Mouse (Mus musculus) testis, adult 2 months (tissue): ENCODE measurements around the gene Isg20l2. TPM values are rescaled to one million over a fixed set of nuclear protein-coding genes. Genes with fewer than 3 reads are reported as not detected.
"Not testable (repeated sequence)": the region's sequence is repeated elsewhere in the genome, so short reads cannot be mapped to it uniquely, and the experiment has no call there.

Source experiments
- H3K27ac ChIP-seq: fragments of 200-500 bp; 2 replicates; pipeline ENCODE4 v1.5.1; 2012; ENCODE audit warnings: low read depth, low read length; ENCODE audit not compliant: control insufficient read depth, insufficient read depth
- H3K27me3 ChIP-seq: fragments of 200-500 bp; 2 replicates; pipeline ENCODE4 v1.6.1; 2012; ENCODE audit warnings: mild to moderate bottlenecking, low read length, moderate library complexity; ENCODE audit not compliant: control insufficient read depth, insufficient read depth
- H3K36me3 ChIP-seq: fragments of 200-500 bp; 2 replicates; pipeline ENCODE4 v1.6.1; 2012; ENCODE audit warnings: mild to moderate bottlenecking, low read length; ENCODE audit not compliant: control insufficient read depth, insufficient read depth
- H3K4me1 ChIP-seq: fragments of 200-500 bp; 2 replicates; pipeline ENCODE4 v1.6.1; 2012; ENCODE audit warnings: low read length; ENCODE audit not compliant: control insufficient read depth, insufficient read depth
- H3K4me3 ChIP-seq: fragments of 200-500 bp; 2 replicates; pipeline ENCODE4 v1.5.1; 2012; ENCODE audit warnings: low read depth, mild to moderate bottlenecking, low read length, moderate library complexity, mixed read lengths; ENCODE audit not compliant: control insufficient read depth
- CTCF ChIP-seq: fragments of 200-500 bp; IDR thresholded peaks from 2 replicates; pipeline ENCODE4 v1.5.1; 2012; ENCODE audit warnings: low read depth, mild to moderate bottlenecking, inconsistent platforms, low read length, moderate library complexity; ENCODE audit not compliant: control insufficient read depth, insufficient read depth, insufficient replicate concordance
- POLR2A ChIP-seq: fragments of 200-500 bp; IDR thresholded peaks from 2 replicates; pipeline ENCODE4 v1.6.1; 2012; ENCODE audit warnings: low read depth, mild to moderate bottlenecking, inconsistent platforms, low read length, moderate library complexity; ENCODE audit not compliant: control insufficient read depth
- polyA plus RNA-seq: library from polyadenylated mRNA; depleted of rRNA; stranded (reverse); fragments of >200 nt; gene quantifications from 2 replicates; pipeline ENCODE4 v1.2.3, GENCODE M21; 2012

The Isg20l2 gene
- polyA plus RNA-seq, 1 experiment, result 60.6 TPM

DNA sequence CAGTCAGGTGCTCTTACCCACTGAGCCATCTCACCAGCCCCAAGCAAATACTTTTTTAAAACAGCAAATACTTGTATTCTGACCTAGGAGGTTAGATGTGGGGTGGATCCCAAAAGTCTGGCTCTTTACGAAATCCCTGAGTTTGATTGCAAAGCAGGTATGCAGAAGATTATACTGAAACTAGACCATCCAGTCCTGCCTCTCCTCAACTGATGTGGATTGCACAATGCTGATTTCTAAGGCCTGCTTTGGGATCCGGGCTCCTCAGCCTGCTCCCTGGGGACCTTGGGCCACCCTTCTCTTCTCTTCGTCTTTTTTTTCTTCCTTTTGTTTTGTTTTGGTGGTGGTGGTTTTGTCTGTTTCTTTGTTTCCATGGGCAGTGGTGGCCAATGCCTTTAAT, 38.6 kb upstream of the Isg20l2 start:
- Histone ChIP-seq H3K4me1 (peaks cover 2% of the 10 kb centered on the region), H3K27me3 (no peaks in the 10 kb centered on the region), H3K27ac (no peak overlapping the region), H3K4me3 (no peak overlapping the region), H3K36me3 (no peaks in the 10 kb centered on the region)
- TF ChIP-seq CTCF, result no peak
- no peak for TF ChIP-seq POLR2A

DNA sequence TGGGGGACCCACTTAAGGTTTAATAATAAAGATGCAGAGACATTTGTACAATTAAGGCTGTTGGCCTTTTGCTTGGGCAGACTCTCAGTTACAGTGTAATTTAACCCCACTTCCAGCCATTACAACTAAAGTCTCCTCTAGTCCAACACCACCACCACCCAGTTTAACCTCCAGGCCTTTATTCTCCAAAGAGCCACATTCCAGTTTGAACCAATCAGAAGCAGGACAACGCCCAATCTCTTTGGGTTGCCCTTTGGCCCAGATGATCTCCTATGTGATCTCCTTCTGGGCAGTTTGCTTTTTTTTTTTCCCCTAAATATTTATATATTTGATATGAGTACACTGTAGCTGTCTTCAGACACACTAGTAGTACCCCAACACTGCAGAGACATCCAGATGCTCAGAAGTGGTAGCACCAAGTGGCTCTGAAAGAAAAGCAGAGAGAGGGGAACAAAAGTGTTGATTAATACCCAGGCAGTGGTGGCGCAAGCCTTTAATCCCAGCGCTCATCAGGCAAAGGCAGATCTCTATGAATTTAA, 36.7 kb upstream of the Isg20l2 start:
- no peak overlapping the region for H3K4me3 ChIP-seq
- H3K27me3 ChIP-seq, result no peaks in the 10 kb centered on the region
- no peak overlapping the region for H3K27ac ChIP-seq

DNA sequence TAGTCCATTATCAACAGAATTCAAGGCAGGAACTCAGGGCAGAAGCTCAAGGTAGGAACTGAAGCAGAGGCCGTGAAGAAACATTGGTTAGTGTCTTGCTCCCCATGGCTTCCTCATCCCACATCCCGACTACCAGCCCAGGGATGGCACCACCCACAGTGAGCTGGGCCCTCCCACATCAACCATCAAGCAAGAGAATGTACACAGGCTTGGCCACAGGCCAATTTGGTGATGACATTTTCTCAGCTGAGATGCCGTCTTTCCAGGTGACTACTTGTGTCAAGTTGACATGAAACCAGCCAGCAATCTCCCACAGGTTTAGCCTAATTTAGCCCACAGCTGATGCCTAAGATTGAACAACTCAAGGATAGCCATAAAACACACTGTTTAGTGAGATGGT, 30.8 kb upstream of the Isg20l2 start:
- Histone ChIP-seq H3K27me3 (no peaks in the 10 kb centered on the region), H3K4me1 (no peaks in the 10 kb centered on the region), H3K4me3 (no peak overlapping the region), H3K36me3 (no peaks in the 10 kb centered on the region), H3K27ac (no peak overlapping the region)
- TF ChIP-seq CTCF (no peak), POLR2A (no peak)

More for the DNA sequence above, 36.7 kb upstream of the Isg20l2 start:
- TF ChIP-seq CTCF (no peak), POLR2A (no peak)
- no peaks in the 10 kb centered on the region for H3K36me3 ChIP-seq
- no peaks in the 10 kb centered on the region for H3K4me1 ChIP-seq

DNA sequence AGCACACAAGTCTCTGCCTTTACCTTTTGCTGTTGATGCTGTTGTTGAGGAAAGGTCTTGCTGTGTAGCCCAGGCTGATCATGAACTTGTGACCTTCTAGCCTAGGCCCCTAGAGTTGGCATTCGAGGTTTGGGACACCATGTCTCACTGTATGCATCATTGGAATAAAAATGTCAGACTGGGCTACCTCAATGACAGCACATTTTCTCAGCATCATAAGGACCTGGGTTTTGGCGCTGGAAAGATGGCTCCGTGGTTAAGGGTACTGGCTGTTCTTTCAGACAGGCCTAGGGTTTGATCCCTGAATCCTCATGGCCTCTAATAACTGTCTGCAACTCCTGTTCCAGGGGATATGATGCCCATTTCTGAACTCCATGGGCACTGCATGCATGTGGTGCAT, 30.3 kb upstream of the Isg20l2 start:
- H3K4me1 ChIP-seq, result no peaks in the 10 kb centered on the region
- H3K36me3 ChIP-seq, result no peaks in the 10 kb centered on the region
- H3K27me3 ChIP-seq, result no peaks in the 10 kb centered on the region
- TF ChIP-seq POLR2A (no peak), CTCF (no peak)
- H3K27ac ChIP-seq, result no peak overlapping the region
- H3K4me3 ChIP-seq, result no peak overlapping the region

DNA sequence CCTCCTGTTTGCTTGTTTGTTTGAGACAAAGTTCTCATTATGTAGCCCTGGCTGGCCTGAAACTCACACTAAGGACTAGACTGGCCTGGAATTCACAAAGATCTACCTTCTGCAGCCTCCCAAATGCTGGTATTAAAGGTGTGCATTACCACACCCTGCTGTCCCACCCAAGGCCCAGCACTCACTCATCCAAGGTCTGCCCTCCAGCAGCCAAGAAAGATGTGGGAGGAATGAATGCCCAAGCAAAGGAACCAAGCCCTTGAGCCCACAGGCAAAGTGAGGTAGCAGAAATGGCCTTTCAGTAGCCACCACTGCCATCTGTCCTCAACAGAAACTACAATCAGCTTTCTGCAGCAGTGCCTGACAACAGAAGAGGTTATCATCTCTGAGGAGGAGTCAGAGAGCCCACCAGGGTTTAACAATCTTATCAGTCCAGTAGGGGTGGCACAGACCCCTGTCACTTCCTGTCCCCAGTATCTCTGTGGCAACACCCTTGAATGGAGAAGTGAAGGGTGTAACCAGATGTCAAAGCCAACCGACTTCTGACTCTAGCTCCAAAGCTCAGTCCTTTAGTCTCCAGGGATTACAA, 29.0 kb upstream of the Isg20l2 start:
- no peak for TF ChIP-seq CTCF
- no peak for TF ChIP-seq POLR2A
- H3K4me3 ChIP-seq, result no peak overlapping the region
- no peaks in the 10 kb centered on the region for H3K36me3 ChIP-seq
- H3K27ac ChIP-seq, result no peak overlapping the region
- peaks cover 2% of the 10 kb centered on the region; the same call in 1 of the 2 replicates for H3K4me1 ChIP-seq
- no peaks in the 10 kb centered on the region for H3K27me3 ChIP-seq

DNA sequence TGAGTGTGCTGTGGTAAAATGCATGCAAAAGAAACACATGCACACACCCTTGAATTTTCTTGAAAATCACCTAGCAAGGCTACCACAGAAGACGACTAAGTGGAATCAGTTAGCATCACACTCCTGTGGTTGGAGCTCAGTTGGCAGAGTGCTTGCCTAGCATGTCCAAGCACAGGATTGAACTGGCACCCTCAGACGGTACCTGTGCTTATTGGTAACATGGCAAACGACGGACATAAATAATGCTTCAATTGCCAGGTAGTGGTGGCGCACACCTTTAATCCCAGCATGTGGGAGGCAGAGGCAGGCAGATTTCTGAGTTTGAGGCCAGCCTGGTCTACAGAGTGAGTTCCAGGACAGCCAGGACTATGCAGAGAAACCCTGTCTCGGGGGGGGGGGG, 28.2 kb upstream of the Isg20l2 start:
- not testable (repeated sequence) for H3K27ac ChIP-seq, H3K4me1 ChIP-seq, H3K4me3 ChIP-seq, H3K27me3 ChIP-seq, H3K36me3 ChIP-seq

DNA sequence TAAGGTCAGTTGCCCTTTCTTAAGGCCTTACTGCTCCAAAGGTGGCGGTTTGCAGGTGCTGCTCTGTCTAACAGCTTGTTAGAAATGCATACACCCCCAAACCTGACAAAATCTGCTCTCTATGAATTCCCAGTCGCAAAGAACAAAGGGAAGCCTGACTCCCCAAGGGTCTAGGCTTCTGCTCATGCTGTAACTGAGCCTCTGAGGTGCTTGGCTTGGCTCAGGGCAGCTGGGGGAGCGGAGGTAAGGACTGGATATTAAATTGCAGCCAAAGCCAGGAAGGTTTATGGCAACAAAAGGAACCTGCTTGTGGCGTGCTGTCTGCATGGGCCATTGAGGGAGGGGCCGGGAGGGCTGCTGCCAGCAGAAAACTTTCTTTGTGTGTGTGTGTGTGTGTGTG, 26.3 kb upstream of the Isg20l2 start:
- Histone ChIP-seq H3K4me3 (no peak overlapping the region), H3K36me3 (no peaks in the 10 kb centered on the region), H3K27ac (no peak overlapping the region), H3K27me3 (no peaks in the 10 kb centered on the region), H3K4me1 (peaks cover 10% of the 10 kb centered on the region)
- TF ChIP-seq CTCF (no peak), POLR2A (no peak)
